Mouse (Mus musculus): ENCODE measurements around the gene Pdzrn3.

Gene Pdzrn3

GRCm38 (mm10) chr6:101251160-101251559 is 126.5 kb downstream of the Pdzrn3 start:
- no peak for DNase-seq

GRCm38 (mm10) chr6:101246137-101246536 is 131.6 kb downstream of the Pdzrn3 start:
- no peak for DNase-seq

- DNase-seq, result no peak
Observed at GRCm38 (mm10) chr6:101244355-101244754, 133.3 kb downstream of the Pdzrn3 start.

GRCm38 (mm10) chr6:101243189-101243815 is 134.4 kb downstream of the Pdzrn3 start:
- no peak for DNase-seq

GRCm38 (mm10) chr6:101236641-101237246 is 141.0 kb downstream of the Pdzrn3 start:
- no peak for DNase-seq

GRCm38 (mm10) chr6:101236230-101236629 is 141.5 kb downstream of the Pdzrn3 start:
- no peak for DNase-seq

- no peak for DNase-seq
Observed at GRCm38 (mm10) chr6:101234349-101234748, 143.3 kb downstream of the Pdzrn3 start.

- DNase-seq, result no peak
Observed at GRCm38 (mm10) chr6:101233680-101234079, 144.0 kb downstream of the Pdzrn3 start.

- DNase-seq, result no peak
Observed at GRCm38 (mm10) chr6:101227294-101227855, 150.3 kb downstream of the Pdzrn3 start.

GRCm38 (mm10) chr6:101220307-101220706 is 157.4 kb downstream of the Pdzrn3 start:
- no peak for DNase-seq

GRCm38 (mm10) chr6:101219004-101219403 is 158.7 kb downstream of the Pdzrn3 start:
- DNase-seq, result no peak

- DNase-seq, result no peak
Observed at GRCm38 (mm10) chr6:101218197-101218596, 159.5 kb downstream of the Pdzrn3 start.

GRCm38 (mm10) chr6:101217756-101218155 is 159.9 kb downstream of the Pdzrn3 start:
- no peak for DNase-seq

- DNase-seq, result no peak
Observed at GRCm38 (mm10) chr6:101215436-101215791, 162.3 kb downstream of the Pdzrn3 start.

- DNase-seq, result no peak
Observed at GRCm38 (mm10) chr6:101214734-101215435, 162.8 kb downstream of the Pdzrn3 start.

- DNase-seq, result no peak
Observed at GRCm38 (mm10) chr6:101213066-101213465, 164.6 kb downstream of the Pdzrn3 start.

GRCm38 (mm10) chr6:101212086-101212485 is 165.6 kb downstream of the Pdzrn3 start:
- no peak for DNase-seq

GRCm38 (mm10) chr6:101211361-101211841 is 166.3 kb downstream of the Pdzrn3 start:
- DNase-seq, result no peak

GRCm38 (mm10) chr6:101198943-101199298 is 178.8 kb downstream of the Pdzrn3 start:
- no peak for DNase-seq

GRCm38 (mm10) chr6:101198284-101198942 is 179.3 kb downstream of the Pdzrn3 start:
- no peak for DNase-seq

GRCm38 (mm10) chr6:101197642-101198041 is 180.1 kb downstream of the Pdzrn3 start:
- no peak for DNase-seq

- no peak for DNase-seq
Observed at GRCm38 (mm10) chr6:101195891-101196290, 181.8 kb downstream of the Pdzrn3 start.

- DNase-seq, result no peak
Observed at GRCm38 (mm10) chr6:101194386-101194925, 183.2 kb downstream of the Pdzrn3 start.
